Mouse (Mus musculus): ENCODE measurements at regions not wholly inside any gene's neighbourhood (a gene's known extent, or its start where the extent isn't known, plus 50 kb on each side); places are given as distances from the start of the nearest gene placed in this dataset.

- intact Hi-C loops (cut with DNase I), result no loop called here
- DNase-seq, result no peak
Observed at GRCm38 (mm10) chrX:85481326-85481725, 92.5 kb upstream of the Tab3 start.

- intact Hi-C loops (cut with DNase I), result loop anchor here (10.0 kb wide), 1 partner anchor 148 kb away; no protein-coding TSS in a partner anchor
- DNase-seq, result no peak
Observed at GRCm38 (mm10) chrX:85496943-85497342, 76.9 kb upstream of the Tab3 start.
